Mouse (Mus musculus): ENCODE measurements around the gene Obox3. TPM values are rescaled to one million over a fixed set of nuclear protein-coding genes. Genes with fewer than 3 reads are reported as not detected.
"Not testable (repeated sequence)": the region's sequence is repeated elsewhere in the genome, so short reads cannot be mapped to it uniquely, and the experiment has no call there.

Obox3 gene
- polyA plus RNA-seq (2016; fragmentation: Nextera tagmentation; extraction: Ambion mirVana) = not detected in 2 replicates

DNA sequence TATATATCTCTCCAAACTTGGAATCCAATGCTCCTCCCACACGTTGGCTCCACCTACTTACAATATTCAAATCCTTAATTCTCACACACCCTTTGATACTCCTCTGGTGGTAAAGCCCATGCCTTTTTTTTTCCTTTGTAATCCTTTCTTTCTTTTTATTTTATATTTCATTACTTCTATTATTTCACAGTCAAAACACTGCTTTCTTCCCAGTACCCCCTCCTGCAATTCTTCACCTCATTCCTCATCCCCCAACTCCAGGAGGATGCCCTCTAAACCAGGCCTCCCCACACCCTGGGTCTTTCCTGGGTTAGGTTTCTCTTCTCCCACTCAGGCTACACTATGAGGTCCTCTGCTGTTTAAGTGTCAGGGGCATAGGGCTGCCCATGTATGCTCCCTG, at the start of gene Obox3:
Obox3 (minus strand) TSS at position 101 of the 400 bp plus-strand sequence.
- not testable (repeated sequence) for H3K36me3 ChIP-seq; H3K9me3 ChIP-seq; H3K27ac ChIP-seq; H3K4me1 ChIP-seq (replicated peaks); H3K4me2 ChIP-seq; H3K4me3 ChIP-seq (replicated peaks); H3K27me3 ChIP-seq; H3K9ac ChIP-seq (replicated peaks); ATAC-seq (ENCODE audit: insufficient number of reproducible peaks, insufficient read depth, low FRiP score, low TSS enrichment, low read depth)
- 20% methylated on average over 1 of the region's 1 CpGs for WGBS

DNA sequence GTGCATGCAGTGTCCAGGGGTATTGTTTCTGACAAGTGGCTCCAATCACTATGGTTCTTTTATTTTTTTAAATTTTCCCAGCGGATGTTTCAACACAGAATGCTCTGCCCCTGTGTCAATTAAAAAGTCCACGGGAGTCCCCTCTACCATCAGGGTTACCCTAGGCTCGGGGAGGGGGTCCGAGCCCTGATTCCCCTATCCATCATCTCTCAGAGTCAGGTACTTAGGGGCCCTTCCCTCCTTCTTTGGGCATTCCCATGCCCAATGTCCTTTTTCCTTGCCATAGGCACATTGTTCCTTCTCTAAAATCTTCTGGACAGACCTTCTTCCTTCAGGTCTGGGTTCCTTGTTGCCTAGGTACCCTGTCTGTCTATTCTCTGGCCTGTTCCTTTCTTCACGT, 130.3 kb downstream of the Obox3 start:
- WGBS = 73% methylated on average over 5 of the region's 5 CpGs
- H3K4me3 ChIP-seq (replicated peaks); H3K4me1 ChIP-seq (replicated peaks); H3K27ac ChIP-seq; H3K27me3 ChIP-seq; H3K9me3 ChIP-seq; ATAC-seq (ENCODE audit: insufficient number of reproducible peaks, insufficient read depth, low FRiP score, low TSS enrichment, low read depth); H3K36me3 ChIP-seq; H3K4me2 ChIP-seq; H3K9ac ChIP-seq (replicated peaks): not testable (repeated sequence)

Other genes with a start within 250 kb of the Obox3 start
- gene Obox5, start 110.2 kb upstream of the Obox3 start, polyA plus RNA-seq (2016; fragmentation: Nextera tagmentation; extraction: Ambion mirVana) = not detected in 2 replicates
- gene Obox6, start 199.8 kb upstream of the Obox3 start, polyA plus RNA-seq (2016; fragmentation: Nextera tagmentation; extraction: Ambion mirVana) = not detected in 2 replicates
- gene Crx, start 240.1 kb upstream of the Obox3 start, polyA plus RNA-seq (2016; fragmentation: Nextera tagmentation; extraction: Ambion mirVana) = not detected in 2 replicates
- not detected in 2 replicates for gene Crxos, start 242.7 kb upstream of the Obox3 start, polyA plus RNA-seq (2016; fragmentation: Nextera tagmentation; extraction: Ambion mirVana)